22 mouse cellular contexts compared by ENCODE assay signal in genomic region chr5:116042241-116042640, GRCm38 (mm10). TPM values are rescaled to one million over a fixed set of nuclear protein-coding genes. Genes with fewer than 3 reads are reported as not detected.
"Had no signal": no experiment of that assay in that cellular context is flagged by ENCODE, and none has a peak within 500 bp of the region (broad histone marks: within the 10 kb centered on the region; RNA-seq: fewer than 3 reads in every experiment).

No protein-coding gene starts in this region.

- H3K4me2 ChIP-seq: lung, embryonic 14.5 days; midbrain, embryonic 13.5 days; neural tube, embryonic 13.5 days; stomach, embryonic 15.5 days had no signal

- H3K27ac ChIP-seq: liver, embryonic 14.5 days; midbrain, embryonic 10.5 days; midbrain, embryonic 13.5 days; neural tube, embryonic 13.5 days; stomach, embryonic 15.5 days; stomach, postnatal 0 days had no signal

- H3K27me3 ChIP-seq: midbrain, embryonic 13.5 days; stomach, embryonic 15.5 days had no signal

- H3K9me3 ChIP-seq: midbrain, embryonic 10.5 days; midbrain, embryonic 13.5 days; neural tube, embryonic 13.5 days; stomach, embryonic 15.5 days had no signal

- H3K4me1 ChIP-seq: neural tube, embryonic 13.5 days; stomach, embryonic 15.5 days had no signal

- H3K4me3 ChIP-seq: midbrain, embryonic 10.5 days; midbrain, embryonic 13.5 days; myocyte; neural tube, embryonic 13.5 days; stomach, embryonic 15.5 days had no signal

- DNase-seq: lung, adult 18-20 months; lung, embryonic 14.5 days; lung, postnatal 10 days; lung, postnatal 4 days; right cerebral cortex, postnatal 14 days; thymus, adult 2 months; thymus, postnatal 25 days; thymus, postnatal 4 days had no signal

- ATAC-seq: midbrain, embryonic 13.5 days had no signal

- H3K9ac ChIP-seq: liver, embryonic 14.5 days; lung, embryonic 14.5 days; midbrain, embryonic 13.5 days; neural tube, embryonic 13.5 days; stomach, embryonic 15.5 days had no signal

- H3K36me3 ChIP-seq: midbrain, embryonic 10.5 days; midbrain, embryonic 13.5 days; neural tube, embryonic 13.5 days; stomach, embryonic 15.5 days had no signal

RNA-seq across cellular contexts. Expression of gene Tmem233, which starts 40.8 kb away (rescaled TPM):
- total RNA-seq: megakaryocyte, adult 5-6 weeks; megakaryocyte-erythroid progenitor cell, adult 5-6 weeks; neutrophil, adult 5-6 weeks had no signal
- polyA plus RNA-seq: liver, embryonic 14.5 days; liver, embryonic 16.5 days; midbrain, embryonic 10.5 days; midbrain, embryonic 13.5 days; neural tube, embryonic 11.5 days; neural tube, embryonic 13.5 days; spleen, adult 2 months; stomach, embryonic 15.5 days; stomach, postnatal 0 days; testis, adult 2 months; thymus, adult 2 months had no signal
